Mouse (Mus musculus) erythroblast, embryonic 14.5 days (primary cell): ENCODE results near the gene Ddx1.

ENCODE experiments used
- GATA1 ChIP-seq: IDR thresholded peaks from 2 replicates; pipeline ENCODE4 v1.6.1; 2012; ENCODE audit warnings: low read length, inconsistent platforms, mixed read lengths
- TAL1 ChIP-seq: IDR thresholded peaks from 3 replicates; pipeline ENCODE4 v1.6.1; 2012; ENCODE audit warnings: low read length, inconsistent platforms, mixed read lengths

DNA sequence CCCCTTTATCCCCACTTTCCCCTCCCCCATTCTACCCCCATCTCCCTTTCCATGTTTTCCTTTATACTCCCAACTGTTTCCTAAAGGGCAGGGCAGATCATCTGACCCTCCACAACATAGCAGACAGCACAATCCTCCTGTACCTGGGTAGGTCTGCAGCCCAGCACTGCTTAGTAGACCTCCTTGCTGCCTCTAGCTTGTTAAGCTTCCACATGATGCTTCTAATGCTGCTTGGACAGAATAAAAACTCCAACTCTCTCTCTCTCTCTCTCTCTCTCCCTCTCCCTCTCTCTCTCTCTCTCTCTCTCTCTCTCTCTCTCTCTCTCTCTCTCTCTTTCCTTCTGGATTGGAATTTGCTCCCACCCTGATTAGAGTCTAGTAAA lies 68.7 kb downstream of the Ddx1 start:
- no peak for TF ChIP-seq GATA1
- TF ChIP-seq TAL1 = no peak
